Mouse (Mus musculus) thymus, postnatal 36 days (tissue): ENCODE measurements around the gene Pigq.

Experiments
- DNase-seq, 2 experiments: peaks; one replicate each; pipeline ENCODE4 v3.0.0; 2022; ENCODE audit warnings: mixed read lengths in 2 of 2

Gene Pigq

GRCm38 (mm10) chr17:25919786-25920642, 24.7 kb downstream of the Pigq start:
- DNase-seq: peak; percentile 99 to 100

GRCm38 (mm10) chr17:25919144-25919785, 25.5 kb downstream of the Pigq start, which contains the start of gene Rab40c:
TSS of gene Rab40c (minus strand) at chr17:25919727.
- no peak for DNase-seq

- no peak for DNase-seq
Measured at GRCm38 (mm10) chr17:25918037-25918750, 26.5 kb downstream of the Pigq start.

GRCm38 (mm10) chr17:25916931-25917647, 27.6 kb downstream of the Pigq start:
- DNase-seq: no peak

- DNase-seq: no peak
Measured at GRCm38 (mm10) chr17:25914295-25914694, 30.4 kb downstream of the Pigq start.

- no peak for DNase-seq
Measured at GRCm38 (mm10) chr17:25913877-25914275, 30.9 kb downstream of the Pigq start.

- DNase-seq: no peak
Measured at GRCm38 (mm10) chr17:25913186-25913876, 31.4 kb downstream of the Pigq start.

GRCm38 (mm10) chr17:25911816-25912215, 32.9 kb downstream of the Pigq start:
- DNase-seq: no peak

GRCm38 (mm10) chr17:25907640-25908039, 37.1 kb downstream of the Pigq start:
- DNase-seq: no peak

GRCm38 (mm10) chr17:25903061-25903460, 41.7 kb downstream of the Pigq start:
- no peak for DNase-seq

GRCm38 (mm10) chr17:25900193-25900592, 44.5 kb downstream of the Pigq start:
- DNase-seq: no peak

- no peak for DNase-seq
Measured at GRCm38 (mm10) chr17:25895891-25896290, 48.8 kb downstream of the Pigq start.

- DNase-seq: no peak
Measured at GRCm38 (mm10) chr17:25895415-25895814, 49.3 kb downstream of the Pigq start.

GRCm38 (mm10) chr17:25893975-25894617, 50.6 kb downstream of the Pigq start:
- DNase-seq: peak; percentile 65 to 66

GRCm38 (mm10) chr17:25888837-25889236, 55.9 kb downstream of the Pigq start:
- DNase-seq: no peak

- DNase-seq: no peak
Measured at GRCm38 (mm10) chr17:25887467-25887866, 57.3 kb downstream of the Pigq start.

GRCm38 (mm10) chr17:25886806-25887205, 57.9 kb downstream of the Pigq start:
- no peak for DNase-seq

- peak in 1 of 2 experiments; percentile 24 for DNase-seq
Measured at GRCm38 (mm10) chr17:25885636-25886035, 59.1 kb downstream of the Pigq start.

GRCm38 (mm10) chr17:25883824-25884223, 60.9 kb downstream of the Pigq start:
- DNase-seq: no peak

GRCm38 (mm10) chr17:25883268-25883667, 61.5 kb downstream of the Pigq start:
- no peak for DNase-seq

GRCm38 (mm10) chr17:25882306-25882705, 62.4 kb downstream of the Pigq start:
- no peak for DNase-seq

GRCm38 (mm10) chr17:25881691-25882090, 63.0 kb downstream of the Pigq start:
- DNase-seq: no peak
